Mouse (Mus musculus): ENCODE measurements around the gene Mier2.

- no peak for TF ChIP-seq POLR2A (IDR thresholded peaks at IDR 0.05; ENCODE audit: insufficient read depth, low read length)
- TF ChIP-seq CTCF (IDR thresholded peaks at IDR 0.05; ENCODE audit: low read depth, low read length): no peak
- no peak for TF ChIP-seq EP300 (IDR thresholded peaks at IDR 0.05; ENCODE audit: insufficient read depth, low read depth, low read length)
These were observed 19.6 kb downstream of the Mier2 start for GRCm38 (mm10) chr10:79535431-79535830.

Measured in ES-Bruce4 (cell line).